Mouse (Mus musculus): ENCODE data around the gene D730048I06Rik. TPM values are rescaled to one million over a fixed set of nuclear protein-coding genes. Genes with fewer than 3 reads are reported as not detected.
"Not testable (repeated sequence)": the region's sequence is repeated elsewhere in the genome, so short reads cannot be mapped to it uniquely, and the experiment has no call there.

The D730048I06Rik gene
- polyA plus RNA-seq (2014; fragmentation: Nextera tagmentation; extraction: Ambion mirVana), result not detected in 2 replicates

DNA sequence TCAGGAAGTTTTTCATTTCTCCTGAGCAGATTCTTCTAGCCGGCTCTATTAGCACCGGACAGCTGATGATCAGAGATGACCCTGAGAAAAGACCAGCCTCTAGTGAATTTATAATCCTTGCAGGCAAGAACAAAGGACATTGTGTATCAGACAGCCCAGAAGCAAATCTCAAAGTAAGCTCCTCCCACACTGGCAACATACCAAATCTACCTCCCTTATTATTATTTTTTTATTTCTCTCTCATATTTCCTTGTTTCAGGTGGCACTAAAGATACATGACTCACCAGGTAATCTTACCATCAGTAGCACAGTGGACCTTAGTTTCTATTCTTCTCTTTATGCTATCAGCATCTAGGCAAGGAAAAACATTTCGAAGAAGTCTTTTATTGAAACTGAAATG, at the start of gene D730048I06Rik, which contains the start of gene Gm27235:
D730048I06Rik (minus strand) TSS at position 112 of the 400 bp plus-strand sequence.
Gm27235 (minus strand) TSS at position 101 of the 400 bp plus-strand sequence.
- Histone ChIP-seq H3K4me1 (ENCODE audit: control insufficient read depth, insufficient read depth, low read length) (no peaks in the 10 kb centered on the region), H3K4me3 (ENCODE audit: low read depth, low read length) (no peak within 1 kb of the TSS), H3K36me3 (ENCODE audit: control insufficient read depth, insufficient read depth, low read length) (no peaks in the 10 kb centered on the region), H3K4me2 (ENCODE audit: low read length) (no peak within 1 kb of the TSS), H3K27me3 (replicated peaks; ENCODE audit: control insufficient read depth, insufficient read depth, low read length) (no peaks in the 10 kb centered on the region), H3K27ac (ENCODE audit: low read depth, low read length) (no peak within 1 kb of the TSS), H3K9me3 (replicated peaks; ENCODE audit: control insufficient read depth, low read length) (0 out of 2 replicates have a peak, but pooled peaks cover 5% of the 10 kb centered on the region), H3K9ac (ENCODE audit: low read length) (no peak within 1 kb of the TSS)
- no peak for DNase-seq (ENCODE audit: low spot score)
- WGBS, result 95% methylated on average over 3 of the region's 3 CpGs
- ATAC-seq, result no peak

DNA sequence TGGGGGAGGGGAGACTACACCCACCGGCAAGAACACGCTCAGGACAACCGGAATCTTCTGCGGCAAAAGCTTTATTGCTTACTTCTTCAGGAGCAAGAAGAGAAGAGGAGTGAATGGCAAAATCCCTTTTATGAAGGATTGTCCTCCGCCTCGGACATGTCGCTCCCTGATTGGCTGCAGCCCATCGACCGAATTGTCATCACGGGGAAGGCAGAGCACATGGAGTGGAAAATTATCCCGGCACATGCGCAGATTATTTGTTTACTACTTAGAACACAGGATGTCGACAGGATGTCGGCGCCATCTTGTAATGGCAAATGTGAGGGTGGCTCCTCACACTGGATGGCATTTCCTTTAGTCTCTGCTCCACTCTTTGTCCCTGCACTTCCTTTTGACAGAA, 28.0 kb upstream of the D730048I06Rik start:
- not testable (repeated sequence) for H3K4me2 ChIP-seq (ENCODE audit: low read length); H3K9me3 ChIP-seq (replicated peaks; ENCODE audit: control insufficient read depth, low read length); H3K27me3 ChIP-seq (replicated peaks; ENCODE audit: control insufficient read depth, insufficient read depth, low read length); DNase-seq (ENCODE audit: low spot score); H3K4me1 ChIP-seq (ENCODE audit: control insufficient read depth, insufficient read depth, low read length); H3K4me3 ChIP-seq (ENCODE audit: low read depth, low read length); ATAC-seq; H3K36me3 ChIP-seq (ENCODE audit: control insufficient read depth, insufficient read depth, low read length); H3K9ac ChIP-seq (ENCODE audit: low read length); H3K27ac ChIP-seq (ENCODE audit: low read depth, low read length)
- WGBS, result 94% methylated on average over 15 of the region's 15 CpGs

DNA sequence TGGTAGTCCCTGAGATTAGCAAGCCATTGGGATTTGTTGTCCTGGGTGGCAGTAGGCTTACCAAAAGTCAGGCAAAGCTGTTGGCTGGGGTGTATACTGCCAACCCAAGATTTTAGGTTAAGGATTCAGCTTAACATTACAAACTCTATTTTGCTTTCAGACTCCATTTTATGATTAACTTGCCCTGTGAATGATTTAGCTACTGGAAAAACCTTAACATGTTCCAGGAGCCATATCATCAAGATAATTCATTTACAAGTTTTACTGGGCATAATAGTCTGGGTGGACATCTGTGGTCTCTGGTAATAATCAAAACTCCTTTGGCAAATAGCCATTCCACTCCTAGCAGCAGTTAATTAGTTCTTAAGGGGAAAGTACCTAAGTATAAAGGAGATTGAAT, 8.2 kb upstream of the D730048I06Rik start:
- no peak overlapping the region for H3K4me3 ChIP-seq (ENCODE audit: low read depth, low read length)
- H3K4me2 ChIP-seq (ENCODE audit: low read length), result no peak overlapping the region
- ATAC-seq (no peak), DNase-seq (ENCODE audit: low spot score) (no peak)
- no peaks in the 10 kb centered on the region for H3K27me3 ChIP-seq (replicated peaks; ENCODE audit: control insufficient read depth, insufficient read depth, low read length)
- H3K9ac ChIP-seq (ENCODE audit: low read length), result no peak overlapping the region
- peaks cover 4% of the 10 kb centered on the region; the same call in 1 of the 2 replicates for H3K9me3 ChIP-seq (replicated peaks; ENCODE audit: control insufficient read depth, low read length)
- H3K27ac ChIP-seq (ENCODE audit: low read depth, low read length), result no peak overlapping the region
- no peaks in the 10 kb centered on the region for H3K4me1 ChIP-seq (ENCODE audit: control insufficient read depth, insufficient read depth, low read length)
- no peaks in the 10 kb centered on the region for H3K36me3 ChIP-seq (ENCODE audit: control insufficient read depth, insufficient read depth, low read length)

DNA sequence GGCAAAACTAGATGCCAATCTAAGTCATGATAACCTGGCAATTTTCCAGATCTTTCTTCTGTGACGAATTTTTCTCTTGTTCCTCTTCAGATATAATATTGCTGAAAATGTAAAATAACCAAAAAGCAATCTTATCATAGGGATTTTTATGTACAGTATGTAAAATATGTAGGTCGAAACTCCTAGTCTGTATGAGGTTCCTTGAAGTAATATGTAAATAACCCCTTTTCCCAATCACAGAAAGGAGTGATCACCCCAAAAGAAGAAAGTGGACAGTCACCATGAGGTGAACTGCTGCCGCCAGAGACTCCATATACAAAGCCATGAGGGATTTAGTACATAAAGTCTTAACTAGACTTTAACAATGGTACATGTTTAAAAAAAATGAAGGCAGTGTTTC, 11.9 kb downstream of the D730048I06Rik start, which contains the start of gene Gm17727:
Gm17727 (minus strand) TSS at position 101 of the 400 bp plus-strand sequence.
- DNase-seq (ENCODE audit: low spot score) (no peak), ATAC-seq (no peak)
- Histone ChIP-seq H3K9ac (ENCODE audit: low read length) (no peak within 1 kb of the TSS), H3K4me2 (ENCODE audit: low read length) (no peak within 1 kb of the TSS), H3K27me3 (replicated peaks; ENCODE audit: control insufficient read depth, insufficient read depth, low read length) (no peaks in the 10 kb centered on the region), H3K4me3 (ENCODE audit: low read depth, low read length) (no peak within 1 kb of the TSS), H3K27ac (ENCODE audit: low read depth, low read length) (no peak within 1 kb of the TSS), H3K4me1 (ENCODE audit: control insufficient read depth, insufficient read depth, low read length) (no peaks in the 10 kb centered on the region), H3K36me3 (ENCODE audit: control insufficient read depth, insufficient read depth, low read length) (no peaks in the 10 kb centered on the region), H3K9me3 (replicated peaks; ENCODE audit: control insufficient read depth, low read length) (no peaks in the 10 kb centered on the region)
- 67% methylated on average over 3 of the region's 3 CpGs for WGBS

DNA sequence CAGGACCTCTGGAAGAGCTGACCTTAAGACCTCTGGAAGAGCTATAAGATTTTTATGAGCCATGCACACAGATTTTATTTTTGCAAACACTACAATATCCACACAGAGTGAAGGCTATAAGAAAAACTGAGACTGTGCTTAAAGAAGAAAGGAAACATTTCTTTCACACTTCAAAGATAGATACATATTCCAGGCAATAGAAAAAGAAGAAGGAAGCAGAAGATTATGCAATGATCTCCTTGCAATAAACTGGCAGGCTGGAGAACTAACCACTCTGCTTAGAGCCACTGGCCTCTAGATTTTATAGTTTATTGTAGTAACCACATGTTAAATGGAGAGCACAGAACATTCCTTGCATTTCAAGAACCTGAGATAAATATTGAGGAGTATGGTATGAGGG, 33.1 kb downstream of the D730048I06Rik start:
- no peak overlapping the region for H3K9ac ChIP-seq (ENCODE audit: low read length)

DNA sequence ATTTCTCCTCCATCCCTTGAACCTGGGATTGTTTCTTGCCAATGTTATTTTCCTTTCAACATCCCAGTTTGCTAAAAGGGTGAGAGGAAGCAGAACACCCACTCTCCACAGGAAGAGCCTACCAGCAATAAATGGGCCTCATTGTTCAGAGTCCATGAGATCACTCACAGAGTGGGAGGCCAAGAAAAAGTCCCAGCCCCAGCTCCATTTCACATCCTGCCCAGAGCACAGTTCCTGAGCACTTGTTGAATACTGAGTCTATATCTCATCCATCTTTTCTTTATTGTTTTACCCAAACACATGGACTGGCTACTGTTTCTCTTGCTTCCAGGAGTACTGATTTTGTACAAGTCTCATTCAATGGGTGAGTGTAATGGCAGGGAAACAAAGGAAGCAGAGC, 49.2 kb downstream of the D730048I06Rik start, which contains the start of gene Gm17677:
Gm17677 (plus strand) TSS at position 301 of the 400 bp plus-strand sequence.
- no peak within 1 kb of the TSS for H3K4me2 ChIP-seq (ENCODE audit: low read length)
- no peak within 1 kb of the TSS for H3K4me3 ChIP-seq (ENCODE audit: low read depth, low read length)
- H3K9ac ChIP-seq (ENCODE audit: low read length), result no peak within 1 kb of the TSS
- ATAC-seq (no peak), DNase-seq (ENCODE audit: low spot score) (no peak)
- peaks cover 2% of the 10 kb centered on the region; the same call in 1 of the 2 replicates for H3K9me3 ChIP-seq (replicated peaks; ENCODE audit: control insufficient read depth, low read length)
- H3K4me1 ChIP-seq (ENCODE audit: control insufficient read depth, insufficient read depth, low read length), result no peaks in the 10 kb centered on the region
- no peaks in the 10 kb centered on the region for H3K36me3 ChIP-seq (ENCODE audit: control insufficient read depth, insufficient read depth, low read length)
- no peaks in the 10 kb centered on the region for H3K27me3 ChIP-seq (replicated peaks; ENCODE audit: control insufficient read depth, insufficient read depth, low read length)
- H3K27ac ChIP-seq (ENCODE audit: low read depth, low read length), result no peak within 1 kb of the TSS

More for the DNA sequence above, 33.1 kb downstream of the D730048I06Rik start:
- H3K27ac ChIP-seq (ENCODE audit: low read depth, low read length), result no peak overlapping the region
- no peak overlapping the region for H3K4me2 ChIP-seq (ENCODE audit: low read length)
- ATAC-seq (no peak), DNase-seq (ENCODE audit: low spot score) (no peak)
- no peaks in the 10 kb centered on the region for H3K36me3 ChIP-seq (ENCODE audit: control insufficient read depth, insufficient read depth, low read length)
- no peak overlapping the region for H3K4me3 ChIP-seq (ENCODE audit: low read depth, low read length)
- no peaks in the 10 kb centered on the region for H3K4me1 ChIP-seq (ENCODE audit: control insufficient read depth, insufficient read depth, low read length)
- no peaks in the 10 kb centered on the region for H3K27me3 ChIP-seq (replicated peaks; ENCODE audit: control insufficient read depth, insufficient read depth, low read length)
- no peaks in the 10 kb centered on the region; the same call in 1 of the 2 replicates for H3K9me3 ChIP-seq (replicated peaks; ENCODE audit: control insufficient read depth, low read length)

Other genes with a start within 250 kb of the D730048I06Rik start
- 21.0 and 22.9 TPM in 2 replicates for gene Ddx25, start 231.6 kb downstream of the D730048I06Rik start, polyA plus RNA-seq (2014; fragmentation: Nextera tagmentation; extraction: Ambion mirVana)
- 21.9 and 23.9 TPM in 2 replicates for gene Pus3, start 231.5 kb downstream of the D730048I06Rik start, polyA plus RNA-seq (2014; fragmentation: Nextera tagmentation; extraction: Ambion mirVana)
- 0.51 and 0.77 TPM in 2 replicates for gene Pate2, start 219.8 kb downstream of the D730048I06Rik start, polyA plus RNA-seq (2014; fragmentation: Nextera tagmentation; extraction: Ambion mirVana)
- 26.1 and 29.2 TPM in 2 replicates for gene Hyls1, start 219.7 kb downstream of the D730048I06Rik start, polyA plus RNA-seq (2014; fragmentation: Nextera tagmentation; extraction: Ambion mirVana)
- not detected in 2 replicates for gene Pate4, start 178.2 kb downstream of the D730048I06Rik start, polyA plus RNA-seq (2014; fragmentation: Nextera tagmentation; extraction: Ambion mirVana)
- gene Pate3, start 141.9 kb downstream of the D730048I06Rik start, polyA plus RNA-seq (2014; fragmentation: Nextera tagmentation; extraction: Ambion mirVana), result not detected in 2 replicates
- not detected in 2 replicates for gene Pate1, start 102.7 kb downstream of the D730048I06Rik start, polyA plus RNA-seq (2014; fragmentation: Nextera tagmentation; extraction: Ambion mirVana)
- not detected in 2 replicates for gene Gm17677, start 49.1 kb downstream of the D730048I06Rik start, polyA plus RNA-seq (2014; fragmentation: Nextera tagmentation; extraction: Ambion mirVana)
- not detected in 2 replicates for gene Gm17727, start 12.0 kb downstream of the D730048I06Rik start, polyA plus RNA-seq (2014; fragmentation: Nextera tagmentation; extraction: Ambion mirVana)
- gene Gm27235, start within 50 bp of the D730048I06Rik start, polyA plus RNA-seq (2014; fragmentation: Nextera tagmentation; extraction: Ambion mirVana), result not detected in 2 replicates
- not detected in 2 replicates for gene 9230110F15Rik, start 54.0 kb upstream of the D730048I06Rik start, polyA plus RNA-seq (2014; fragmentation: Nextera tagmentation; extraction: Ambion mirVana)
- gene 9230113P08Rik, start 118.3 kb upstream of the D730048I06Rik start, polyA plus RNA-seq (2014; fragmentation: Nextera tagmentation; extraction: Ambion mirVana), result not detected in 2 replicates